ENCODE assay signal across 10 mouse cellular contexts in genomic region chr3:22190498-22190897, GRCm38 (mm10).
DNase-seq lines count a peak whose midpoint lies in the region; ATAC-seq lines count a peak whose summit lies in the region.
"Had no signal": no experiment of that assay in that cellular context is flagged by ENCODE, and none has a peak within 500 bp of the region (broad histone marks: within the 10 kb centered on the region; RNA-seq: fewer than 3 reads in every experiment).

No protein-coding gene starts in this region.

- H3K4me3 ChIP-seq in hindbrain, embryonic 11.5 days (ENCODE audit: low read depth, low read length), result no peak overlapping the region
- no peak overlapping the region for H3K4me3 ChIP-seq in hindbrain, embryonic 10.5 days
- no peak overlapping the region for H3K4me3 ChIP-seq in midbrain, embryonic 12.5 days
- H3K4me3 ChIP-seq: embryonic facial prominence, embryonic 15.5 days had no signal

- no peak overlapping the region for H3K4me2 ChIP-seq in hindbrain, embryonic 11.5 days (replicated peaks; ENCODE audit: low read depth, low read length)
- no peak overlapping the region for H3K4me2 ChIP-seq in midbrain, embryonic 12.5 days (replicated peaks)
- H3K4me2 ChIP-seq: embryonic facial prominence, embryonic 15.5 days had no signal

- H3K27me3 ChIP-seq in hindbrain, embryonic 11.5 days (ENCODE audit: control insufficient read depth, insufficient read depth, low read length), result no peaks in the 10 kb centered on the region
- no peaks in the 10 kb centered on the region for H3K27me3 ChIP-seq in hindbrain, embryonic 10.5 days (ENCODE audit: insufficient read depth, poor library complexity, severe bottlenecking)
- H3K27me3 ChIP-seq in midbrain, embryonic 12.5 days, result no peaks in the 10 kb centered on the region
- H3K27me3 ChIP-seq: embryonic facial prominence, embryonic 15.5 days had no signal

- no peak overlapping the region for H3K27ac ChIP-seq in hindbrain, embryonic 11.5 days (ENCODE audit: low read depth, low read length)
- no peak overlapping the region for H3K27ac ChIP-seq in hindbrain, embryonic 10.5 days
- H3K27ac ChIP-seq in midbrain, embryonic 12.5 days (replicated peaks), result no peak overlapping the region
- H3K27ac ChIP-seq: embryonic facial prominence, embryonic 15.5 days; macrophage had no signal

- ATAC-seq in hindbrain, embryonic 11.5 days (ENCODE audit: low FRiP score), result no peak
- ATAC-seq in midbrain, embryonic 12.5 days (ENCODE audit: low FRiP score, low read depth), result 0 out of 2 replicates have a peak, but pooled peaks have one; percentile 70

- no peak overlapping the region for H3K9ac ChIP-seq in hindbrain, embryonic 11.5 days (ENCODE audit: low read depth, low read length)
- no peak overlapping the region for H3K9ac ChIP-seq in midbrain, embryonic 12.5 days (replicated peaks)
- H3K9ac ChIP-seq: embryonic facial prominence, embryonic 15.5 days had no signal

- 0 out of 2 replicates have a peak, but pooled peaks cover 3% of the 10 kb centered on the region for H3K36me3 ChIP-seq in hindbrain, embryonic 11.5 days (ENCODE audit: control insufficient read depth, insufficient read depth, low read length)
- peaks cover 58% of the 10 kb centered on the region for H3K36me3 ChIP-seq in hindbrain, embryonic 10.5 days
- H3K36me3 ChIP-seq in midbrain, embryonic 12.5 days, result peaks cover 25% of the 10 kb centered on the region

- no peaks in the 10 kb centered on the region for H3K9me3 ChIP-seq in hindbrain, embryonic 11.5 days (ENCODE audit: control insufficient read depth, low read length)
- H3K9me3 ChIP-seq in hindbrain, embryonic 10.5 days, result no peaks in the 10 kb centered on the region
- no peaks in the 10 kb centered on the region for H3K9me3 ChIP-seq in midbrain, embryonic 12.5 days
- H3K9me3 ChIP-seq: embryonic facial prominence, embryonic 15.5 days had no signal

- peak; percentile 39 for DNase-seq in hindbrain, embryonic 11.5 days (ENCODE audit: low spot score)
- no peak for DNase-seq in hindbrain, embryonic 10.5 days (ENCODE audit: low spot score)
- peak; percentile 54 for DNase-seq in CD4-positive helper T cell, adult 2 months (ENCODE audit: low read depth, low spot score)
- DNase-seq in R1 (ENCODE audit: low read depth, low spot score), result peak; percentile 50
- peak; percentile 37 for DNase-seq in forelimb bud, embryonic 11.5 days (ENCODE audit: low read depth, low spot score)
- no peak for DNase-seq in ovary, postnatal 14 days (ENCODE audit: low spot score)
- DNase-seq in adrenal gland, postnatal 25 days, result no peak

- no peaks in the 10 kb centered on the region for H3K4me1 ChIP-seq in hindbrain, embryonic 11.5 days (replicated peaks; ENCODE audit: control insufficient read depth, insufficient read depth, low read length)
- H3K4me1 ChIP-seq in hindbrain, embryonic 10.5 days (replicated peaks), result no peaks in the 10 kb centered on the region
- H3K4me1 ChIP-seq in midbrain, embryonic 12.5 days, result no peaks in the 10 kb centered on the region
- H3K4me1 ChIP-seq: embryonic facial prominence, embryonic 15.5 days had no signal

Comparison
In these comparisons a context has a peak if more than half of its experiments do, and no peak if none do; other contexts are left out.
1. DNase-seq: peak in hindbrain, embryonic 11.5 days (single experiment), CD4-positive helper T cell, adult 2 months (single experiment), R1 (single experiment) and forelimb bud, embryonic 11.5 days (single experiment); none in hindbrain, embryonic 10.5 days (single experiment), ovary, postnatal 14 days (single experiment) and adrenal gland, postnatal 25 days (single experiment).